Mouse (Mus musculus): ENCODE measurements around the gene Gm8909. TPM values are rescaled to one million over a fixed set of nuclear protein-coding genes. Genes with fewer than 3 reads are reported as not detected.
"Not testable (repeated sequence)": the region's sequence is repeated elsewhere in the genome, so short reads cannot be mapped to it uniquely, and the experiment has no call there.

Gm8909 gene
- polyA plus RNA-seq, 1 experiment from 2014 or later, result not detected

GRCm38 (mm10) chr17:36154271-36155149, 13.8 kb downstream of the Gm8909 start:
- ATAC-seq (ENCODE audit: low FRiP score), result no peak
- H3K9me3 ChIP-seq (replicated peaks), result no peaks in the 10 kb centered on the region
- no peak overlapping the region for H3K9ac ChIP-seq
- H3K4me1 ChIP-seq, result peaks cover 3% of the 10 kb centered on the region; the same call in 1 of the 2 replicates
- WGBS, result 29% methylated on average over 3 of the region's 3 CpGs
- H3K4me2 ChIP-seq (replicated peaks), result no peak overlapping the region
- peaks cover 70% of the 10 kb centered on the region for H3K27me3 ChIP-seq
- H3K36me3 ChIP-seq, result no peaks in the 10 kb centered on the region
- no peak overlapping the region for H3K4me3 ChIP-seq
- H3K27ac ChIP-seq, result no peak overlapping the region

DNA sequence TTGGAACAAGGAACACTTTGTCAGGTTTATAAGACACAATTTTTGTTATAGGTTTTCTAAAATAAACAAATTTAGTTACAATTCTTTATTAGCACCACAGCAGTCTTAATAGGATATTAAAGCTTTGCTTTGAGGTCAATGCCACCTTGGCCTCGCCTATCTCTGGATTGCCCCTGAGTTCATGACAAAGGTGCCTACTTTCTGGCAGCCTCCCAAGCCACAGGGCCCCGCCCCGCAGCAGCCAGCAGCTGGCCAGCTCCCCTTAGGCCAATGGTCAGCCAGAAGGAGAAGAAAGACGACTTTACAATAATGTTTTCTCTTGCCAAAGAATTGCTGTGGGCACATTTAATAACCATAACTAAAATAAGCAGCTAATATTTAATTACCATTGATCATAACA, 17.1 kb downstream of the Gm8909 start:
- H3K27me3 ChIP-seq, result peaks cover 63% of the 10 kb centered on the region
- WGBS, result 44% methylated on average over 4 of the region's 4 CpGs
- not testable (repeated sequence) for H3K4me2 ChIP-seq (replicated peaks); H3K4me3 ChIP-seq; H3K36me3 ChIP-seq; H3K4me1 ChIP-seq; H3K9ac ChIP-seq; ATAC-seq (ENCODE audit: low FRiP score); H3K9me3 ChIP-seq (replicated peaks); H3K27ac ChIP-seq

GRCm38 (mm10) chr17:36148468-36148867, 19.9 kb downstream of the Gm8909 start:
- H3K36me3 ChIP-seq; H3K27ac ChIP-seq; H3K4me3 ChIP-seq; ATAC-seq (ENCODE audit: low FRiP score); H3K4me2 ChIP-seq (replicated peaks); H3K4me1 ChIP-seq; H3K9ac ChIP-seq; H3K9me3 ChIP-seq (replicated peaks): not testable (repeated sequence)
- WGBS, result 70% methylated on average over 5 of the region's 5 CpGs
- H3K27me3 ChIP-seq, result peaks cover 60% of the 10 kb centered on the region

GRCm38 (mm10) chr17:36146937-36147336, 21.4 kb downstream of the Gm8909 start:
- not testable (repeated sequence) for H3K4me3 ChIP-seq; H3K4me2 ChIP-seq (replicated peaks); H3K27ac ChIP-seq; ATAC-seq (ENCODE audit: low FRiP score); H3K9me3 ChIP-seq (replicated peaks); H3K9ac ChIP-seq; H3K4me1 ChIP-seq; H3K36me3 ChIP-seq
- peaks cover 61% of the 10 kb centered on the region for H3K27me3 ChIP-seq
- WGBS, result 81% methylated on average over 1 of the region's 1 CpGs

DNA sequence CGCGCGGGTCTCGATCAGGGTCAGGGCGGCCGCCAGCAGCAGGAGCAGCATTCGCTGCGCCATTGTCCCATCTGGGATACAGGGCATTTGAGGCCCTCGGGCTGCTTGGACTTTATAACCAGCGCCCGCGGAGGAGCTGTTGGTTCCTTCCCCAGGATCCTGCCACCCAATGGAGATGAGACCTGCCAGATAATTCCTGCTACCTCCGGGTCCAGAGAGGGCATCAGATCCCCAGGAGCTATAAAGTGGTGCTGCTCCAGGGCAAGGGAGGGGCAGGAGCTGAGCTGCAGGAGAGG, 22.5 kb downstream of the Gm8909 start:
- not testable (repeated sequence) for H3K27ac ChIP-seq; ATAC-seq (ENCODE audit: low FRiP score); H3K4me1 ChIP-seq; H3K36me3 ChIP-seq; H3K9ac ChIP-seq; H3K9me3 ChIP-seq (replicated peaks)
- 3% methylated on average over 13 of the region's 13 CpGs for WGBS
- Histone ChIP-seq H3K4me2 (replicated peaks) (peak overlapping the region; percentile 55), H3K27me3 (peaks cover 67% of the 10 kb centered on the region), H3K4me3 (peak overlapping the region; percentile 34)

DNA sequence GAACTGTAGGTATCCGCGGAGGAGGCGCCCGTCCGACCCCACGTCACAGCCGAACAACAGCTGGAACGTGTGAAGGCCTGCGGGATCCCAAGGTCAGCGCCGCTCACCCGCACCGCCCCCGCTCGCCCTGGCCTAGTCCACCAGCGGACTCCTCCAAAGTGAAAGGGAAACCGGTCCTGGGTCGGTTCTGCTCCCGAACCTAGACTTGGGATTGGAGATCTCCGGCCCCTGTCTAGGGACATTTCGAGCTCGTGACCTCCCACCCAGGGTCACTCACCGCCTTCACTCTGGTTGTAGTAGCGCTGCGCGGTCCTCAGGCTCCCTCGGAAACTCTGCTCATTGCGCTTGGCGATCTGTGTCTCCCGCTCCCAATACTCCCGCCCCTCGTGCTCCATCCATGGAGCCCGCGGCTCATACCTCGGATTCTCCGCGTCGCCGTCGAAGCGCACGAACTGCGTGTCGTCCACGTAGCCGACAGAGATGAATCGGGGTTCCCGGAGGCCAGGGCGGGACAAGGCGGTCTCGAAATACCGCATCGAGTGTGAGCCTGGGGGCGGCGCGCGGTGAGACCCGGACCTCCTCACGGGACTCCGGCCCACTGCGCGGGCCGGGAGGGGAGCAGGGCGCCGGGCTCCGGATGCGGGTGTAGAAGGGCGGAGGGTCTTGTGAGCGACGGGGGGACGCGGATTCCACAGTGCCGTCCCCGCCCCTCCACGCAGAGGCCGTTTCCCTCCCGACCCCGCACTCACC, 23.1 kb downstream of the Gm8909 start:
- ATAC-seq (ENCODE audit: low FRiP score), result peak; percentile 32; the same call in 1 of the 2 replicates
- peaks cover 67% of the 10 kb centered on the region for H3K27me3 ChIP-seq
- peaks cover 9% of the 10 kb centered on the region for H3K4me1 ChIP-seq
- peak overlapping the region; percentile 34 for H3K4me3 ChIP-seq
- H3K4me2 ChIP-seq (replicated peaks), result peak overlapping the region; percentile 55
- no peaks in the 10 kb centered on the region for H3K36me3 ChIP-seq
- 3% methylated on average over 78 of the region's 78 CpGs for WGBS
- 0 out of 2 replicates have a peak overlapping the region, but pooled peaks have one; percentile 23 for H3K9ac ChIP-seq
- no peak overlapping the region for H3K27ac ChIP-seq
- no peaks in the 10 kb centered on the region for H3K9me3 ChIP-seq (replicated peaks)

GRCm38 (mm10) chr17:36136299-36136848, 32.0 kb downstream of the Gm8909 start:
- not testable (repeated sequence) for H3K36me3 ChIP-seq; H3K27ac ChIP-seq; H3K4me2 ChIP-seq (replicated peaks); H3K4me3 ChIP-seq; H3K4me1 ChIP-seq; H3K9me3 ChIP-seq (replicated peaks); ATAC-seq (ENCODE audit: low FRiP score); H3K9ac ChIP-seq
- 80% methylated on average over 1 of the region's 1 CpGs for WGBS
- H3K27me3 ChIP-seq, result peaks cover 28% of the 10 kb centered on the region

GRCm38 (mm10) chr17:36135421-36136231, 32.7 kb downstream of the Gm8909 start:
- not testable (repeated sequence) for H3K9me3 ChIP-seq (replicated peaks); ATAC-seq (ENCODE audit: low FRiP score)

DNA sequence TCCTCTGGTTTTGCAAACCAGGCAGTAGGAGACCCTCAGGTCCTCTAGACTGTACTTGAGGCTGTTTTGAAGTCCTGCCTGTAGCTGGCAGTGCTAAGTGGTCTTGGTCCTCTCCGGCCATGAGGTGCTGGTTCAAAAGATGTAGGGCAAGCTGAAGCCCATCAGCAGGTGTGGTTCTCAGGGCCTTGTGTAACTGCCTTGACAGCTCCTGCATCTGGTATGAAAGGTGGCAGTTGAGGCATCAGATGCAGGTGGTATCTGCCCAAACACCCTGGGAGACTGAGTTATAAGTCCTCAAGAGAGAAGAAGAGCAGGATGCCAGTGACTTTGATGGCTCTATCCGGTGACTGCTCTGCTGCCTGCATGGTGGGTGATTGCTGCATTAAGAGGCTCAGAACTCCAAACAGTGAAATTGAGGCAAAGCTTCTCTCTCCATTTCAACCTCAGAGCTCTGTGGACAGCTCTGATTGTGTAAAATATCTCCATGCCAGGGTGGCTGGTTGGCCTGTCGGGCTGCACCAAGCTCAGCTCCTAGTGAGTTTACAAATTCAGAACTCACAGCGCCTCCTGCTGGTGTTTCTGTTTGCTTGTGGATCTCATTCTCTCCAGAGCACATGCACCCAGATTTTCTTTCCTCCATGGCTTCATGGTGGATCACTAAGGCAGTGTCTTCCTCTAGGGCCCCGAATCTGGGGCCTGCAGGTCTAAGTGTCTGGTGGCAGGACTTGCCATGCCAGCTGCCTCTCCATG, 36.6 kb downstream of the Gm8909 start:
- no peak for ATAC-seq (ENCODE audit: low FRiP score)
- Histone ChIP-seq H3K4me1 (no peaks in the 10 kb centered on the region), H3K27me3 (peaks cover 28% of the 10 kb centered on the region), H3K4me3 (no peak overlapping the region), H3K9me3 (replicated peaks) (no peaks in the 10 kb centered on the region), H3K36me3 (no peaks in the 10 kb centered on the region), H3K4me2 (replicated peaks) (no peak overlapping the region), H3K27ac (no peak overlapping the region), H3K9ac (no peak overlapping the region)
- 82% methylated on average over 5 of the region's 5 CpGs for WGBS

More at GRCm38 (mm10) chr17:36135421-36136231, 32.7 kb downstream of the Gm8909 start:
- H3K4me1 ChIP-seq; H3K36me3 ChIP-seq; H3K9ac ChIP-seq; H3K4me3 ChIP-seq; H3K27ac ChIP-seq; H3K4me2 ChIP-seq (replicated peaks): not testable (repeated sequence)
- peaks cover 27% of the 10 kb centered on the region for H3K27me3 ChIP-seq

GRCm38 (mm10) chr17:36128968-36129817, 39.1 kb downstream of the Gm8909 start, which contains the start of gene Gm7030:
TSS of gene Gm7030 (minus strand) at chr17:36129425.
- not testable (repeated sequence) for H3K9ac ChIP-seq; H3K36me3 ChIP-seq; H3K4me2 ChIP-seq (replicated peaks); H3K9me3 ChIP-seq (replicated peaks); ATAC-seq (ENCODE audit: low FRiP score); H3K4me1 ChIP-seq; H3K27ac ChIP-seq; H3K4me3 ChIP-seq
- 31% methylated on average over 28 of the region's 28 CpGs for WGBS
- H3K27me3 ChIP-seq, result peaks cover 27% of the 10 kb centered on the region

DNA sequence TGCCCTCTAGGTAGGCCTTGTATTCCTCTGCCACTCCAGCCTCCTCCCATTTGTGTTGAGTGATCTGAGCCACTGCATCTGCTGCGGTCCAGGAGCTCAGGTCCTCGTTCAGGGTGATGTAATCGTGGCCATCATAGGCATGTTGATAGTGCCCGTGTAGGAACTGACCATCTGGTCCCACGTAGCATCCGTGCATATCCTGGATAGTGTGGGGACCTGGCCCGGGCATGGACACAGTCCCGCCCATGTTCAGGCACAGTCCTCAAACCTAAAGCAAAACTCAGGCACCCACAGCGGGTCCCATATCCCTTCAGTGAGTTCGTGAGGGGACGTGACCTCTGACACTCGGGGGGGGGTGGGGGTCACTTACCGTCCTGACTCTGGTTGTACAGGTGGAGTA, 39.8 kb downstream of the Gm8909 start:
- not testable (repeated sequence) for H3K4me2 ChIP-seq (replicated peaks); H3K9ac ChIP-seq; H3K4me3 ChIP-seq; H3K9me3 ChIP-seq (replicated peaks); H3K27ac ChIP-seq; H3K36me3 ChIP-seq; ATAC-seq (ENCODE audit: low FRiP score); H3K4me1 ChIP-seq
- 63% methylated on average over 12 of the region's 13 CpGs for WGBS
- peaks cover 23% of the 10 kb centered on the region for H3K27me3 ChIP-seq
